8 mouse cellular contexts compared by ENCODE assay signal in genomic region chr2:31141074-31141866, GRCm38 (mm10). TPM values are rescaled to one million over a fixed set of nuclear protein-coding genes. Genes with fewer than 3 reads are reported as not detected.
DNase-seq lines count a peak whose midpoint lies in the region; ATAC-seq and TF ChIP-seq lines count a peak whose summit lies in the region.

No protein-coding gene starts in this region.

- H3K36me3 ChIP-seq in G1E (replicated peaks): peaks cover 23% of the 10 kb centered on the region
- peaks cover under 1% of the 10 kb centered on the region; the same call in 1 of the 2 replicates for H3K36me3 ChIP-seq in heart, embryonic 15.5 days

- H3K27ac ChIP-seq in heart, embryonic 15.5 days: peak overlapping the region; percentile 90

- H3K9ac ChIP-seq in heart, embryonic 15.5 days: peak overlapping the region; percentile 100

- no peaks in the 10 kb centered on the region for H3K9me3 ChIP-seq in G1E (replicated peaks)
- H3K9me3 ChIP-seq in heart, embryonic 15.5 days (replicated peaks): no peaks in the 10 kb centered on the region

- H3K4me3 ChIP-seq in G1E (ENCODE audit: low read depth, low read length): peak overlapping the region; percentile 81
- peak overlapping the region; percentile 99 for H3K4me3 ChIP-seq in heart, embryonic 15.5 days

- H3K27me3 ChIP-seq in G1E (ENCODE audit: insufficient read depth, low read length): peaks cover 4% of the 10 kb centered on the region; the same call in 1 of the 2 replicates
- H3K27me3 ChIP-seq in heart, embryonic 15.5 days: no peaks in the 10 kb centered on the region

- TF ChIP-seq CTCF in G1E (IDR thresholded peaks at IDR 0.05; ENCODE audit: low read depth, low read length): no peak

- peaks cover 58% of the 10 kb centered on the region for H3K4me1 ChIP-seq in G1E (ENCODE audit: insufficient read depth, low read depth, low read length)
- peaks cover 50% of the 10 kb centered on the region for H3K4me1 ChIP-seq in heart, embryonic 15.5 days (replicated peaks)

- peak overlapping the region; percentile 90 for H3K4me2 ChIP-seq in heart, embryonic 15.5 days

- DNase-seq in kidney, adult 18-20 months: peak; percentile 50
- DNase-seq in kidney, adult 11 months: no peak
- peak; percentile 45 for DNase-seq in G1E (ENCODE audit: low spot score)
- DNase-seq in cerebellum, postnatal 25 days: peak; percentile 74 to 75
- peak; percentile 25 to 27 for DNase-seq in layer of hippocampus, postnatal 25 days (ENCODE audit: extremely low spot score in 1 of 2, low spot score in 1 of 2)
- DNase-seq in naive thymus-derived CD4-positive, alpha-beta T cell, adult 2 months (ENCODE audit: low read depth): peak; percentile 54
- no peak for DNase-seq in natural killer cell, adult 2 months (ENCODE audit: low spot score in 2 of 2)

- no peak for ATAC-seq in G1E (ENCODE audit: extremely low read depth, insufficient number of reproducible peaks, low FRiP score, poor library complexity, severe bottlenecking)
- peak; percentile 53 for ATAC-seq in heart, embryonic 15.5 days (replicated peaks; ENCODE audit: insufficient number of reproducible peaks, insufficient read depth, low FRiP score, low read depth)

- under 1% methylated on average over 69 of the region's 78 CpGs for WGBS in heart, embryonic 15.5 days

RNA-seq across cellular contexts. Expression of gene Fnbp1, which starts 0.5 kb away (rescaled TPM):
- 68.4 and 79.6 TPM in 2 replicates for total RNA-seq in G1E (2014; fragmentation: Nextera tagmentation)
- 26.1 and 38.1 TPM in 2 replicates for total RNA-seq in G1E (2017)
- 61.7 and 77.8 TPM in 2 replicates for polyA plus RNA-seq in G1E (2012)
- 16.0 and 21.8 TPM in 2 replicates for polyA plus RNA-seq in heart, embryonic 15.5 days (2015; fragmentation: Nextera tagmentation; extraction: Ambion mirVana)
- 100 to 1,000 TPM in 1 of 2 experiments, 10 to 100 TPM in 1; 95.1 to 118 TPM for total RNA-seq in layer of hippocampus, postnatal 25 days (2021)

RNA-seq across cellular contexts. Expression of gene Gpr107, which starts 10.8 kb away (rescaled TPM):
- total RNA-seq in G1E (2014; fragmentation: Nextera tagmentation) (50.5 and 74.9 TPM in 2 replicates), G1E (2017) (30.4 and 37.2 TPM in 2 replicates)
- polyA plus RNA-seq in G1E (2012): 6.7 and 8.2 TPM in 2 replicates
- polyA plus RNA-seq in heart, embryonic 15.5 days (2015; fragmentation: Nextera tagmentation; extraction: Ambion mirVana): 26.4 and 31.0 TPM in 2 replicates
- 10 to 100 TPM; 45.2 to 49.6 TPM for total RNA-seq in layer of hippocampus, postnatal 25 days (2021)

Comparison
In these comparisons a context has a peak if more than half of its experiments do, and no peak if none do; other contexts are left out.
1. DNase-seq: peak in kidney, adult 18-20 months (single experiment), G1E (single experiment), cerebellum, postnatal 25 days (2 of 2), layer of hippocampus, postnatal 25 days (2 of 2) and naive thymus-derived CD4-positive, alpha-beta T cell, adult 2 months (single experiment); none in kidney, adult 11 months (single experiment) and natural killer cell, adult 2 months (0 of 2).